Mouse (Mus musculus) MEL (cell line): Measurements from ENCODE around the gene Klb. TPM values are rescaled to one million over a fixed set of nuclear protein-coding genes. Genes with fewer than 3 reads are reported as not detected.

ENCODE experiments used
- DNase-seq: peaks from one replicate; pipeline ENCODE4 v3.0.0; 2011; ENCODE audit warnings: low read depth, low spot score
- H3K27ac ChIP-seq: 2 replicates; pipeline ENCODE4 v1.5.1; 2012; ENCODE audit warnings: low read depth, mild to moderate bottlenecking, control low read depth, low read length, moderate library complexity; ENCODE audit not compliant: control insufficient read depth
- H3K27me3 ChIP-seq, 2 experiments: fragments of 150-350 bp in 1 of 2; sonication (generic) in 1 of 2; 2 replicates each; pipeline ENCODE4 v1.6.1; 2012; ENCODE audit warnings: low read length in 2 of 2, mild to moderate bottlenecking in 2 of 2, improper control_type of control experiment in 1 of 2, moderate library complexity in 1 of 2; ENCODE audit not compliant: insufficient read depth in 2 of 2, control insufficient read depth in 1 of 2
- H3K36me3 ChIP-seq, 2 experiments: 2 replicates each; pipeline ENCODE4 v1.6.1; 2012 to 2014; ENCODE audit warnings: low read length in 2 of 2, improper control_type of control experiment in 1 of 2, inconsistent platforms in 1 of 2, mild to moderate bottlenecking in 1 of 2; ENCODE audit not compliant: insufficient read depth in 2 of 2, control insufficient read depth in 1 of 2
- H3K4me1 ChIP-seq, 2 experiments: fragments of 150-350 bp in 1 of 2; sonication (generic) in 1 of 2; 2 replicates each; pipeline ENCODE4 v1.6.1; 2012; ENCODE audit warnings: low read length in 2 of 2, improper control_type of control experiment in 1 of 2, mild to moderate bottlenecking in 1 of 2; ENCODE audit not compliant: insufficient read depth in 2 of 2, control insufficient read depth in 1 of 2
- H3K4me3 ChIP-seq, 2 experiments: fragments of 150-350 bp in 1 of 2; sonication (generic) in 1 of 2; 2 replicates each; pipeline ENCODE4 v1.5.1; 2012; ENCODE audit warnings: low read depth in 2 of 2, low read length in 2 of 2, mild to moderate bottlenecking in 2 of 2, moderate library complexity in 2 of 2, control low read depth in 1 of 2, improper control_type of control experiment in 1 of 2; ENCODE audit not compliant: control insufficient read depth in 1 of 2, insufficient read depth in 1 of 2
- H3K79me2 ChIP-seq: 2 replicates; pipeline ENCODE4 v1.6.1; 2012; ENCODE audit warnings: mild to moderate bottlenecking, low read length, moderate library complexity; ENCODE audit not compliant: control insufficient read depth, poor library complexity, insufficient read depth
- H3K9ac ChIP-seq: 2 replicates; pipeline ENCODE4 v1.6.1; 2012; ENCODE audit warnings: low read depth, mild to moderate bottlenecking, control low read depth, low read length, moderate library complexity; ENCODE audit not compliant: control insufficient read depth, poor library complexity, severe bottlenecking
- H3K9me3 ChIP-seq: fragments of 150-350 bp; sonication (generic); replicated peaks from 2 replicates; pipeline ENCODE4 v1.6.1; 2012; ENCODE audit warnings: mild to moderate bottlenecking, low read length, improper control_type of control experiment, moderate library complexity; ENCODE audit not compliant: insufficient read depth
- BHLHE40 ChIP-seq: IDR thresholded peaks from 2 replicates; pipeline ENCODE4 v1.6.1; 2012; ENCODE audit warnings: low read depth, mild to moderate bottlenecking, inconsistent platforms, low read length, improper control_type of control experiment, borderline replicate concordance
- CHD1 ChIP-seq: IDR thresholded peaks from 2 replicates; pipeline ENCODE4 v1.6.1; 2012; ENCODE audit warnings: low read depth, mild to moderate bottlenecking, inconsistent platforms, low read length, improper control_type of control experiment
- E2F4 ChIP-seq: IDR thresholded peaks from 2 replicates; pipeline ENCODE4 v1.6.1; 2011; ENCODE audit warnings: low read depth, low read length, improper control_type of control experiment, borderline replicate concordance
- ELF1 ChIP-seq: IDR thresholded peaks from 2 replicates; pipeline ENCODE4 v1.6.1; 2014; ENCODE audit warnings: low read depth, mild to moderate bottlenecking, inconsistent platforms, low read length, improper control_type of control experiment, moderate library complexity
- ETS1 ChIP-seq: IDR thresholded peaks from 2 replicates; pipeline ENCODE4 v1.6.1; 2012; ENCODE audit warnings: low read depth, mild to moderate bottlenecking, inconsistent platforms, low read length, improper control_type of control experiment, moderate library complexity
- GABPA ChIP-seq: IDR thresholded peaks from 2 replicates; pipeline ENCODE4 v1.6.1; 2012; ENCODE audit warnings: low read depth, mild to moderate bottlenecking, inconsistent platforms, low read length, improper control_type of control experiment, moderate library complexity
- GATA1 ChIP-seq: IDR thresholded peaks from 2 replicates; pipeline ENCODE4 v1.6.1; 2011; ENCODE audit warnings: low read depth, low read length, improper control_type of control experiment
- HCFC1 ChIP-seq: IDR thresholded peaks from 2 replicates; pipeline ENCODE4 v1.6.1; 2012; ENCODE audit warnings: low read depth, mild to moderate bottlenecking, inconsistent platforms, low read length, improper control_type of control experiment, moderate library complexity
- MAFK ChIP-seq: IDR thresholded peaks from 2 replicates; pipeline ENCODE4 v1.6.1; 2011; ENCODE audit warnings: low read depth, mild to moderate bottlenecking, low read length, improper control_type of control experiment, borderline replicate concordance
- MAZ ChIP-seq: IDR thresholded peaks from 2 replicates; pipeline ENCODE4 v1.6.1; 2012; ENCODE audit warnings: low read depth, mild to moderate bottlenecking, inconsistent platforms, low read length, improper control_type of control experiment
- MYC ChIP-seq: IDR thresholded peaks from 2 replicates; pipeline ENCODE4 v1.6.1; 2011; ENCODE audit warnings: low read depth, mild to moderate bottlenecking, low read length, improper control_type of control experiment, moderate library complexity
- NELFE ChIP-seq: IDR thresholded peaks from 2 replicates; pipeline ENCODE4 v1.6.1; 2011; ENCODE audit warnings: low read depth, low read length, improper control_type of control experiment
- POLR2A ChIP-seq, 2 experiments: IDR thresholded peaks; 2 replicates each; pipeline ENCODE4 v1.6.1; 2011 to 2012; ENCODE audit warnings: low read length in 2 of 2, mild to moderate bottlenecking in 2 of 2, control low read depth in 1 of 2, improper control_type of control experiment in 1 of 2, low read depth in 1 of 2, moderate library complexity in 1 of 2; ENCODE audit not compliant: control insufficient read depth in 1 of 2, insufficient read depth in 1 of 2, poor library complexity in 1 of 2
- POLR2AphosphoS2 ChIP-seq: IDR thresholded peaks from 2 replicates; pipeline ENCODE4 v1.6.1; 2011; ENCODE audit warnings: low read length, improper control_type of control experiment
- POLR2AphosphoS5 ChIP-seq: IDR thresholded peaks from 2 replicates; pipeline ENCODE4 v1.6.1; 2012; ENCODE audit warnings: low read depth, borderline replicate concordance, mild to moderate bottlenecking, inconsistent platforms, low read length, moderate library complexity, mixed read lengths
- RCOR1 ChIP-seq: IDR thresholded peaks from 2 replicates; pipeline ENCODE4 v1.6.1; 2012; ENCODE audit warnings: low read depth, mild to moderate bottlenecking, inconsistent platforms, low read length, improper control_type of control experiment
- SIN3A ChIP-seq: IDR thresholded peaks from 2 replicates; pipeline ENCODE4 v1.6.1; 2012; ENCODE audit warnings: low read length, improper control_type of control experiment, inconsistent platforms
- TBP ChIP-seq: IDR thresholded peaks from 2 replicates; pipeline ENCODE4 v1.8.0; 2011; ENCODE audit warnings: low read depth, low read length, improper control_type of control experiment
- TCF12 ChIP-seq: IDR thresholded peaks from 2 replicates; pipeline ENCODE4 v1.6.1; 2014; ENCODE audit warnings: low read depth, mild to moderate bottlenecking, inconsistent platforms, low read length, improper control_type of control experiment, moderate library complexity
- USF1 ChIP-seq: IDR thresholded peaks from 2 replicates; pipeline ENCODE4 v1.6.1; 2014; ENCODE audit warnings: low read depth, mild to moderate bottlenecking, inconsistent platforms, low read length, improper control_type of control experiment, moderate library complexity
- USF2 ChIP-seq, 2 experiments: IDR thresholded peaks; 2 replicates each; pipeline ENCODE4 v1.6.1; 2011 to 2012; ENCODE audit warnings: improper control_type of control experiment in 2 of 2, low read length in 2 of 2, borderline replicate concordance in 1 of 2, inconsistent platforms in 1 of 2, low read depth in 1 of 2, mild to moderate bottlenecking in 1 of 2; ENCODE audit not compliant: insufficient read depth in 1 of 2
- ZC3H11A ChIP-seq: IDR thresholded peaks from 2 replicates; pipeline ENCODE4 v1.6.1; 2012; ENCODE audit warnings: low read depth, mild to moderate bottlenecking, inconsistent platforms, low read length, improper control_type of control experiment
- ZNF384 ChIP-seq: IDR thresholded peaks from 2 replicates; pipeline ENCODE4 v1.6.1; 2012; ENCODE audit warnings: low read depth, mild to moderate bottlenecking, inconsistent platforms, low read length, improper control_type of control experiment
- polyA plus RNA-seq, 2 experiments: library from polyadenylated mRNA; stranded (reverse) in 1 of 2; unstranded in 1 of 2; fragments of >175 nt in 1 of 2; fragments of >200 nt in 1 of 2; gene quantifications; 2 replicates each; pipeline versions ENCODE4 v1.2.1 to v1.2.4; 2012; ENCODE audit warnings: low replicate concordance in 2 of 2, low read depth in 1 of 2; ENCODE audit not compliant: insufficient read length in 2 of 2, insufficient read depth in 1 of 2, missing spikeins in 1 of 2
- total RNA-seq: library from RNA; depleted of rRNA; stranded (reverse); fragments of 300-350 nt; gene quantifications from 2 replicates; pipeline ENCODE4 v1.2.3, GENCODE M21; 2012

Gene Klb
- total and polyA plus RNA-seq, 3 experiments = 0.04 TPM; not detected in 2

DNA sequence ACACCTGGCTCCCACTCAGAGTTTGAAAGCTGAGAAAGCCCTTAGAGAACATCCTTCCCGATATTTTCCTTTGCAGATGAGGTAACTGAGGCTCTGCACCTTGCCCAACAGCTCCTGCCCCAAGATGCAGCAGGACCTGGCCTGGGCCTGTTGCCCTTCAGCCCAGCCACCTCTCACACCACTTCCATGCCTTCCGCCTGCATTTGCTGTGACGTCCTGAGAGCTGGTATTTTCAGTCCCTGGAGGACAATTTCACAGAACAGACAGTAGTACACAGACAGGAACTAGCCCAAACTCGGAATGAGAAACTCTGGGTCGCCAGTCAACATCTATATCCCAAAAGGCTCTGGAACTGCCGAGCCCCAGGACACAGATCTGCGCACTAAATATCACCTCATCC lies 26.6 kb downstream of the Klb start:
- Histone ChIP-seq H3K27me3 (no peaks in the 10 kb centered on the region), H3K36me3 (no peaks in the 10 kb centered on the region), H3K4me1 (no peaks in the 10 kb centered on the region; a peak in 1 of 4 replicates), H3K9me3 (no peaks in the 10 kb centered on the region), H3K79me2 (no peaks in the 10 kb centered on the region), H3K4me3 (no peak overlapping the region), H3K9ac (no peak overlapping the region), H3K27ac (no peak overlapping the region)
- no peak for DNase-seq
- TF ChIP-seq RCOR1 (no peak), MAFK (no peak), POLR2AphosphoS5 (no peak), TBP (no peak), ELF1 (no peak)

DNA sequence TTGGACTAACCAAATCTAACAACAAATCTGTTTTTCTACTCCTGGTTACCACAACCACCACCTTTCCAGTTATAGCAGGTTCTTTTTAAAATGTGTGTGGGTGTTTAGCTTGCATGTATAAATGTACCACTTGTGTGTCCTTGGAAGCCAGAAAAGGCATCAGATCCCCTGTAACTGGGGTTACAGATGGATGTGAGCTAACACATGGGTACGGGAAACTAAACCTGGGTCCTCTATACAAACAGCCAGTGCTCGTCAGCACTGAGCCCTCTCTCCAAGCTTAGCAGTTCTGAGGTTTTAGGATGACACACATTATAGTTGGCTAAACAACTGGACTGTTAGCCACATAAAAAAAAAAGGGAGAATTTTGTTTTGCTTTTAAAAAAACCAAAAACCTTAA lies 37.6 kb downstream of the Klb start:
- H3K27ac ChIP-seq = no peak overlapping the region
- TF ChIP-seq TCF12 (no peak), POLR2AphosphoS5 (no peak), SIN3A (no peak), USF2 (IDR thresholded peaks at IDR 0.05; ENCODE audit: borderline replicate concordance in 1 of 2, insufficient read depth in 1 of 2, low read depth in 1 of 2, low read length in 2 of 2) (no peak), GABPA (no peak), ZNF384 (no peak), GATA1 (no peak), ETS1 (no peak), USF1 (no peak), MYC (no peak), CHD1 (no peak), ZC3H11A (no peak), TBP (no peak), POLR2AphosphoS2 (no peak), NELFE (no peak), POLR2A (IDR thresholded peaks at IDR 0.05; ENCODE audit: control insufficient read depth in 1 of 2, insufficient read depth in 1 of 2, low read depth in 1 of 2, low read length in 2 of 2, poor library complexity in 1 of 2) (no peak), HCFC1 (no peak), MAZ (no peak), BHLHE40 (no peak), E2F4 (no peak)
- TF ChIP-seq, all 39 proteins: peak for 0
- Histone ChIP-seq H3K4me3 (no peak overlapping the region), H3K9me3 (no peaks in the 10 kb centered on the region), H3K36me3 (peaks cover 16 to 19% of the 10 kb centered on the region in 2 experiments), H3K4me1 (peaks cover 0 to 7% of the 10 kb centered on the region in 2 experiments; a peak in 1 of 4 replicates), H3K27me3 (no peaks in the 10 kb centered on the region), H3K9ac (no peak overlapping the region), H3K79me2 (peaks cover 18% of the 10 kb centered on the region)
- DNase-seq = peak; percentile 20
